Mouse (Mus musculus): ENCODE data around the gene Gna15. TPM values are rescaled to one million over a fixed set of nuclear protein-coding genes. Genes with fewer than 3 reads are reported as not detected.
A peak's percentile ranks its signal among the peaks of the same experiment; 100 is the strongest.

Gna15 gene
- polyA plus RNA-seq, 1 experiment from 2014 or later: 1.0 TPM

DNA sequence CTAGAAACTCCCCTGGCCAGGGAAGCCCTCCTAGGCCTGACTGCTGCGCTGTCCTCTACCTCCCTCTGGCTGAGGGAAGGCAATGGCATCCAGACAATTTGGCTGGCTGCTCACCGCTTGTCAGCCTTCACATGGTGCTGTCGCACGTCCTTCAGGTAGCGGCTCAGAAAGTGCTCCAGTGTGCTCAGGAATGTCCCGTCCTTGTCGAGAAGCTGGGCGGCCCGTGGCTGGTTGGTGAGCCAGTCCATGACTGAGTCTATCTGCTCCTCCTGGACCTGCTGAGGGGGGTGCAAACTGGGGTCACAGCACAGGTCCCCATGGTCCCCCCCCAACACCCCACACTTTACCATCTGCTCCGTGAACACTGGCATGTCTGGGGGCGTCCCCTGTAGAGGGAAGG, 35.9 kb downstream of the Gna15 start:
- no peak for ATAC-seq (ENCODE audit: low FRiP score, low read depth)
- Histone ChIP-seq H3K4me2 (replicated peaks) (no peak overlapping the region), H3K9me3 (no peaks in the 10 kb centered on the region), H3K27me3 (no peaks in the 10 kb centered on the region), H3K4me3 (no peak overlapping the region), H3K36me3 (peaks cover 69% of the 10 kb centered on the region), H3K27ac (replicated peaks) (no peak overlapping the region), H3K4me1 (peaks cover 11% of the 10 kb centered on the region), H3K9ac (replicated peaks) (no peak overlapping the region)
- WGBS: 89% methylated on average over 11 of the region's 11 CpGs

DNA sequence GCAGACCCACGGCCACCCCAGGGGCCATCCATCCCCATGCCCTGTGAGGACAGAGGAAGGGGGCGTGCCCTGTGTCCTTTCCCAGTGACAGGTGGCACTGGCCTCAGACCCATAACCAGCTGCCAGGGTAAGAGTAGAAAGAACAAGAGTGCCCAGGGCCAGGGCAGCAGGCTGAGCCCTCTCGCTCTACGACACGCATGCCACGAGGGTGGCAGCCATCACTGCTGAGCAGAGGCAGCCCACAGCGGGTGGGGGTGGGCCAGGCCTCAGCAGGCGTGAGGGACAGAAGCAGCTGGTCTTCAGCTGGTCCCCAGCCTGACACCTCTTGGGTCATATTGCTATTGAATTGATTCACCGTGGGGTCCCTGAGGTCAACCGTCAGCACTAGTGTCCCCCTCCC, 37.5 kb downstream of the Gna15 start:
- Histone ChIP-seq H3K36me3 (peaks cover 54% of the 10 kb centered on the region), H3K9me3 (no peaks in the 10 kb centered on the region), H3K27me3 (peaks cover 14% of the 10 kb centered on the region), H3K9ac (replicated peaks) (no peak overlapping the region), H3K4me2 (replicated peaks) (no peak overlapping the region), H3K27ac (replicated peaks) (no peak overlapping the region), H3K4me3 (no peak overlapping the region), H3K4me1 (peaks cover 23% of the 10 kb centered on the region)
- no peak for ATAC-seq (ENCODE audit: low FRiP score, low read depth)
- 80% methylated on average over 10 of the region's 10 CpGs for WGBS

DNA sequence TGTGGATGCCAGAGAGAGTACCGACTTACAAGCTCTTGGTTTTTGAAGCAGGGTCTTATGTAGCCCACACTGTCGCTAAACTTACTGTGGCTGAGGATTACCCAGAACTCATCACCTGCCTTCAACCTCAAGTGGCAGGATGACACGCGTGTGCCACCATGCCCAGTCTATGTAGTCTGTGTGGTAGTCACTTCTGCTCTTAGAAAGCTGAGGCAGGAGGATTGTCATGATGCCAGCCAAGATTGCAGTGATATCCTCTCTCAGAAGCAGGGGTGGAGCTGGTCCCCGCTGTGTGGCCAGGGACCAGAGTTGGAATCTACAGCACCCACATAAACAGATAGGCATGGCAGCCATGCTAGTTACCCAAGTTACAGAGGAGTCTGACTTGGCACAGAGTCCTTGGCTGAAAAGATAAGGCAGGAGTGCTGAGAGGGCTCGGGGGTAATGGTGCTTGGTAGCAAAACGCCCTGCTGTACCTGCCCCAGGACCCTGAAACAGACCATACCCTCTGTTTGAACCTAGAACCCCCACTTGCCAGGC, 38.5 kb downstream of the Gna15 start:
- peaks cover 23% of the 10 kb centered on the region for H3K27me3 ChIP-seq
- H3K4me1 ChIP-seq: peaks cover 30% of the 10 kb centered on the region
- H3K36me3 ChIP-seq: peaks cover 44% of the 10 kb centered on the region
- WGBS: 77% methylated on average over 7 of the region's 7 CpGs
- H3K4me2 ChIP-seq (replicated peaks): no peak overlapping the region
- no peak overlapping the region for H3K9ac ChIP-seq (replicated peaks)
- no peak overlapping the region for H3K4me3 ChIP-seq
- H3K27ac ChIP-seq (replicated peaks): peak overlapping the region; percentile 73
- H3K9me3 ChIP-seq: no peaks in the 10 kb centered on the region
- no peak for ATAC-seq (ENCODE audit: low FRiP score, low read depth)

DNA sequence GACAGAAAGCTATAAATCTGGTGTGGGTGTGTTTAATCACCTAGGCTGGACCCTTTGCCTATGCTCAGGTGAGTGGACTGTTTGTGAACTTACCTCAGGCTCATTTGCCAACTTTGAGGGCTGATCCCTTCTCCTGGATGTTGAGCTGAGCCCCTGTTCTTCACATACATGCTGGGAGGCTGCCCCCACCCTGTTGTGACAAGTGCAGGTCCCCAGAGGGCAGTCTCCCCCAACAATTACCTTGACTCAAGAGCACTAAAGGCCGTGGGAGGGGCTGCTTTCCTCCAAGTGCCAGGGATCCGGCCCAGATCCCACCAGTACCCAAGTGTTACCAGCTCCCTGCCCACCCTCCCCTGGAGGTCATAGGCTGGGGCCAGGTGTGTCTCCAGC, 39.0 kb downstream of the Gna15 start:
- WGBS: 31% methylated on average over 2 of the region's 2 CpGs
- Histone ChIP-seq H3K9me3 (no peaks in the 10 kb centered on the region), H3K9ac (replicated peaks) (0 out of 2 replicates have a peak overlapping the region, but pooled peaks have one; percentile 4), H3K27me3 (peaks cover 28% of the 10 kb centered on the region), H3K36me3 (peaks cover 39% of the 10 kb centered on the region), H3K4me2 (replicated peaks) (no peak overlapping the region), H3K4me1 (peaks cover 35% of the 10 kb centered on the region), H3K27ac (replicated peaks) (peak overlapping the region; percentile 73), H3K4me3 (no peak overlapping the region)
- ATAC-seq (ENCODE audit: low FRiP score, low read depth): no peak

DNA sequence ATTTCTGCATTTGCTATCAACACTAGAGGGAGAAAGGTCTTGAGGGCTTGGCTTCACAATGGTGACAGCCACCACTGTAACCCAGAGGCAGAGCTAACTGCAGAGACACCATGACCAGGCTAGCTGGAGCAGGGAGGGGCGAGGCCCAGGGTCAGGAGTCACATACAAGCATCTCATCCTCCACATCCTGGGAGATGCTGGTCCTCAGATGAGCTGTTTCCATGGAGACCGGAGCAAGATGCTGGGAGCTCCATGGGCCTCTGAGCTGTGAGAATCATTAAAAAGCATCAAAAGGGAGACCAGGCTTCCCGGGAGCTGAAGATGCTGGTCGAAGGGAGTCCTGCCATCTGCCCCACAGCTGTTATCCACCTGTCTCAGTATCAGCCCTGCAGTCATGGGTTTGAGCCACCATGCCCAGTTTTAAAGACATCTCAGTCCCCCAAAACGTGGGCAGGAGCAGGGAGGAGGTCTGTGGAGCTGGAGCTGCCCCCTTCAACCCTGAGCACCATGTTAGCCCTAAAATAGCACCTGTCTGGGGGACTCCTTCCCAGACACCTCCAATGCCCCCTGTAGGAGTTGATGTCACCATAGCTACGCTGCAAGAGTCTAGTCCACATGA, 39.5 kb downstream of the Gna15 start:
- H3K4me3 ChIP-seq: no peak overlapping the region
- peaks cover 34% of the 10 kb centered on the region for H3K36me3 ChIP-seq
- 0 out of 2 replicates have a peak overlapping the region, but pooled peaks have one; percentile 4 for H3K9ac ChIP-seq (replicated peaks)
- ATAC-seq (ENCODE audit: low FRiP score, low read depth): no peak; the same call in 1 of the 2 replicates
- peak overlapping the region; percentile 73 for H3K27ac ChIP-seq (replicated peaks)
- H3K9me3 ChIP-seq: no peaks in the 10 kb centered on the region
- peaks cover 39% of the 10 kb centered on the region for H3K4me1 ChIP-seq
- H3K27me3 ChIP-seq: peaks cover 31% of the 10 kb centered on the region
- peak overlapping the region; percentile 1; the same call in 1 of the 2 replicates for H3K4me2 ChIP-seq (replicated peaks)
- 52% methylated on average over 6 of the region's 6 CpGs for WGBS

DNA sequence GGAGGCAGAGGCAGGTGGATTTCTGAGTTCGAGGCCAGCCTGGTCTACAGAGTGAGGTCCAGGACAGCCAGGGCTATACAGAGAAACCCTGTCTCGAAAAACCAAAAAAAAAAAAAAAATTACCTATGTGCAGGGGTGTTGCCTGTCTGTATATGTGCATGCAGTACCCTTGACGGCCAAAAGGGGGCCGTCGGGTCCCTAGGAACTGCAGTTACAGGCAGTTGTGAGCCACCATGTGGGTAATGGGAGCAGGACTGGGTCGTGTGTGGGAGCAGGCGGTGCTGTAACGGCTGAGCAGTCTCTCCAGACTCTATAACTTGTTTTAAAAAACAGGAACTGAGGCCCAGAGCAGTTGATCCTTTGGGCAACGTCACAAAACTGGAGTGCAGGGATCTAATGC, 40.0 kb downstream of the Gna15 start:
- H3K9me3 ChIP-seq: no peaks in the 10 kb centered on the region
- H3K4me2 ChIP-seq (replicated peaks): no peak overlapping the region
- H3K9ac ChIP-seq (replicated peaks): no peak overlapping the region
- peaks cover 28% of the 10 kb centered on the region for H3K36me3 ChIP-seq
- peak overlapping the region; percentile 73 for H3K27ac ChIP-seq (replicated peaks)
- peaks cover 32% of the 10 kb centered on the region for H3K27me3 ChIP-seq
- WGBS: 19% methylated on average over 9 of the region's 9 CpGs
- H3K4me3 ChIP-seq: no peak overlapping the region
- peaks cover 39% of the 10 kb centered on the region for H3K4me1 ChIP-seq
- no peak for ATAC-seq (ENCODE audit: low FRiP score, low read depth)

DNA sequence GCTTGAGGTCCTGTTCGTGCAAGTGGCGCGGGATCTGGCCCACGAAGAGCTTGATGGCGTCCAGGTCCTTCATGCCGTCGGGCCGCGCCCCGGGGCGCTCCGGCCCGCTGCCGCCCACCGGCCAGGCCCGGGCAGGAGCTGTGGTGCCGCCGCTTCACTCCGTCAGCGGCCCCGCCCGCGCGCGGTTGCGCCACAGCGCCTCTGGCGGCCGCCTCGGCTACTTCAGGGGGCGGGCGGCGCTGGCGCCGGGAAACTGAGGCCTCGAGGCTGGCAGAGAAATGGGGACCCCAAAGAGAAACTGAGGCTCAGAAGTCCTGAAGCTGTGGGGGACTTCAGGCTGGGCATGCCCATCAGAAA, 41.5 kb downstream of the Gna15 start, which contains the start of gene Celf5:
Celf5 (minus strand) TSS at position 177 of the 357 bp plus-strand sequence.
- Histone ChIP-seq H3K9ac (replicated peaks) (peak within 1 kb of the TSS; percentile 83), H3K4me2 (replicated peaks) (peak within 1 kb of the TSS; percentile 63), H3K27ac (replicated peaks) (peak within 1 kb of the TSS; percentile 73), H3K4me3 (peak within 1 kb of the TSS; percentile 62), H3K9me3 (no peaks in the 10 kb centered on the region), H3K36me3 (peaks cover 14% of the 10 kb centered on the region), H3K27me3 (peaks cover 46% of the 10 kb centered on the region), H3K4me1 (peaks cover 46% of the 10 kb centered on the region)
- peak; percentile 63 for ATAC-seq (ENCODE audit: low FRiP score, low read depth)
- 1% methylated on average over 35 of the region's 36 CpGs for WGBS

DNA sequence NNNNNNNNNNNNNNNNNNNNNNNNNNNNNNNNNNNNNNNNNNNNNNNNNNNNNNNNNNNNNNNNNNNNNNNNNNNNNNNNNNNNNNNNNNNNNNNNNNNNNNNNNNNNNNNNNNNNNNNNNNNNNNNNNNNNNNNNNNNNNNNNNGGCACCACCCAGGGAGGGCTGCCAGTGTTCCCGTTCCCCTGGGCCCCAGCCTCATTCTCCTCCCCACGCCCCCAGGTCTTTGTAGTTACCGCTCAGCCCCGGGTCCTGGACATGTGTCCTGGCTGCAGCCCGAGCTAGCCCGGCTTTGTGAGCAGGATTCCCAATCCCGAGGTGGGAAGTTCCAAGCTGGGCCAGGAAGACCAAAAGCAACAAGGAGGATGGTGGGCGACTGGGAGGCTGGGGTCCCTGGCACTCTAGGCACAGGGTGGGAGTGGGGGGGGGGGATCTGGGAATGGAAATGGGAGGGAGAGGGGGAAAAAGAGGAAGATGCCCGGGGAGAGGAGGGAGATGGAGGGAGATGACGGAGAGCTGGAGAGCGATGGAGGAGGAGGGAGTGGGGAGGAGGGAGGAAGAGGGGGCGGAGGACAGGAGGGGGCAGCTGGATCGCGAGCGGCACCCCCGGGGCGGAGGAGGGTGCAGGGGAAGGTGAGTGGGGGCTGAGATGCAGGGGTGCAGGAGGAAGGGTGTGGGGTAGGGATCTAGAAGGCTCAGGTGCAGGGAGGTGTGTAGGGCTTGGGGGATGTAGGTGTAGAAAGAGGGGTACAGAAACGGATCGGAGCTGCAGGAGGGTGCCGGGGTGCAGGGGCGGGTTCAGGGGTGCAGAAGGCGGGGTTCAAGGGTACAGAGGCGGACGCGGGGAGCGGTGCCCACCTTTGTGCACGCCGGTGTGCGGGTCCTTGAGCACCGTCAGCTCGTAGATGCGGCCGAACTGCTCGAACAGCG, 42.2 kb downstream of the Gna15 start:
- H3K4me2 ChIP-seq (replicated peaks): peak overlapping the region; percentile 63
- no peaks in the 10 kb centered on the region for H3K9me3 ChIP-seq
- H3K27me3 ChIP-seq: peaks cover 53% of the 10 kb centered on the region
- peaks cover 52% of the 10 kb centered on the region for H3K4me1 ChIP-seq
- H3K4me3 ChIP-seq: peak overlapping the region; percentile 62
- peak overlapping the region; percentile 83 for H3K9ac ChIP-seq (replicated peaks)
- peaks cover 7% of the 10 kb centered on the region for H3K36me3 ChIP-seq
- peak; percentile 21 for ATAC-seq (ENCODE audit: low FRiP score, low read depth)
- 2% methylated on average over 35 of the region's 35 CpGs for WGBS
- peak overlapping the region; percentile 73 for H3K27ac ChIP-seq (replicated peaks)

DNA sequence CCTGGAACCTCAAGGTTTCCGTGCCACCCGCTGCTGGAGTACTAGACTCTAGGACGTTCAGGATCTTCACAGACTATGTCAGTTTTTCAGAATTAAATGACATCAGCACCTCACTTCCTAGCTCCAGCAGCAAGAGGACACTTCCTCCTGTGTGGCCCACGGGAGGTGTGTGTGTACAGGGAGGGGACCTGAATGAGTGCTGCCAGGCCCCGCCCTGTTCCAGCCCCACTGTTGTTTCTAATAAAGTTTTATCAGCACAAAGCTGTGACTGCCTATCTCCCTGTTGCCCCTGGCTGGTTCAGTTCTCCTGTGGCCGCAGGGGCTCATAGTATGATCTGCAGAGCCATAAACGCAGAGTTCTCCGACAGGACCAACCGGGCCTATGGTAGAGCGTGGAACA, 49.6 kb downstream of the Gna15 start:
- H3K27ac ChIP-seq (replicated peaks): no peak overlapping the region
- no peak overlapping the region for H3K9ac ChIP-seq (replicated peaks)
- no peaks in the 10 kb centered on the region for H3K9me3 ChIP-seq
- no peak for ATAC-seq (ENCODE audit: low FRiP score, low read depth)
- peaks cover 40% of the 10 kb centered on the region for H3K4me1 ChIP-seq
- H3K4me3 ChIP-seq: no peak overlapping the region
- no peak overlapping the region for H3K4me2 ChIP-seq (replicated peaks)
- peaks cover 73% of the 10 kb centered on the region for H3K27me3 ChIP-seq
- 86% methylated on average over 10 of the region's 10 CpGs for WGBS
- H3K36me3 ChIP-seq: no peaks in the 10 kb centered on the region

DNA sequence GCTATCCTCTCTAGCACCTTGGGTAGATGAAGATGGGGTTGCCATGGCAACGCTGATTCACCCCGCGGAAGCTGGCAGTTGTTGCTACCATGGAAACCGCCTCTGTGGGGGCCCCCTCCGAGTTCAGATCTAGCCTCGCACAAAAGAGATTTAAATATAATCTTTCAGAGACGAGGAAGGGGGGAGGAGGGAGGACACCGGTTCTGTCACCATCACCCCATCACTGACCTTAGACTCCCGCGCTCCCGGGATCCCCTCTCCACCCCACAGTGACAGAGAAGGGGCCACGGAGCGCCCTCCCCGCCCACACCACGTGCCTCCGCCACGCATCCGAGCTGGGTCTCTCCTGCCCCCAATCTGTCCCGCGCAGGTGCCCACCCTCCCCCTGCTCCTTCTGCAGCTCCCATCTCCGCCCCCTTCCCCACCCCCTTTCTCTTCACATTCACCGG, 51.0 kb downstream of the Gna15 start:
- H3K27ac ChIP-seq (replicated peaks): peak overlapping the region; percentile 87
- peaks cover 39% of the 10 kb centered on the region for H3K4me1 ChIP-seq
- no peaks in the 10 kb centered on the region for H3K9me3 ChIP-seq
- peak overlapping the region; percentile 60; the same call in 1 of the 2 replicates for H3K9ac ChIP-seq (replicated peaks)
- H3K27me3 ChIP-seq: peaks cover 76% of the 10 kb centered on the region
- peak; percentile 81 for ATAC-seq (ENCODE audit: low FRiP score, low read depth)
- WGBS: 2% methylated on average over 22 of the region's 22 CpGs
- peaks cover 9% of the 10 kb centered on the region; the same call in 1 of the 2 replicates for H3K36me3 ChIP-seq
- H3K4me3 ChIP-seq: peak overlapping the region; percentile 46
- H3K4me2 ChIP-seq (replicated peaks): peak overlapping the region; percentile 68

DNA sequence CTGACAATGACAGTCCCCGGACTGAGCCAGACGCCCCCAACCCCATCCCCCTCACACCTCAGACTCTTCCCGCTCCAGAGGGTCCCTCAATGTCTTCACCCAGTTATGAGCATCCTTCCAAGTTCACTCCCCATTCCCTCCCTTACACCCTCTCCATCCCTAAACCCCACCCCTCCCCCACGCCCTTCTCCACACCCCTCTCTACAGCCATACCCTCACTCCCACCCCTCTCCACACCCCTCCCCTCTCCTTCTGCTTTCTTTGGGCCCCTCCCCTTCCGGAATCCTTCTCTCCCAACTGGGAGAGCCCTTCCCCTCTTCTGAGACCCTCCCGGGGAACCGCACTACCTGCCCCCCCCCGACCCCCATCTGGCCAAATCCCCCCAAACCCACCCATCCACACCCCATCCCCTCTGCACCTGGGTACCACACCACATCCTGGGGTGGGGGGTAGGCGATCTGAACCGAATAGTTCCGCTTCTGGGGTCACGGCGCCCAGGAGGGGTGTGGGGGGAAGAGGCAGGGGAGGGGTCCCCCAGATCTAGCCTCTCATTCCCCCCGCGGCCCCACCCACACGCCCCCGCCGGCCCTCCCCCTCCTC, 51.5 kb downstream of the Gna15 start:
- peak; percentile 55 for ATAC-seq (ENCODE audit: low FRiP score, low read depth)
- 1% methylated on average over 16 of the region's 18 CpGs for WGBS
- no peaks in the 10 kb centered on the region for H3K9me3 ChIP-seq
- peak overlapping the region; percentile 46 for H3K4me3 ChIP-seq
- peak overlapping the region; percentile 68 for H3K4me2 ChIP-seq (replicated peaks)
- H3K27ac ChIP-seq (replicated peaks): peak overlapping the region; percentile 87
- peaks cover 34% of the 10 kb centered on the region for H3K4me1 ChIP-seq
- peaks cover 14% of the 10 kb centered on the region for H3K36me3 ChIP-seq
- H3K9ac ChIP-seq (replicated peaks): peak overlapping the region; percentile 60
- peaks cover 76% of the 10 kb centered on the region for H3K27me3 ChIP-seq

All from midbrain, embryonic 12.5 days (tissue).